In genomic region chr4:119072363-119072940, GRCm38 (mm10) we compare ENCODE assay signal across 10 mouse cellular contexts. TPM values are rescaled to one million over a fixed set of nuclear protein-coding genes. Genes with fewer than 3 reads are reported as not detected.
A peak's percentile ranks its signal among the peaks of the same experiment; 100 is the strongest.
DNase-seq lines count a peak whose midpoint lies in the region; ATAC-seq and TF ChIP-seq lines count a peak whose summit lies in the region.
"Had no signal": no experiment of that assay in that cellular context is flagged by ENCODE, and none has a peak within 500 bp of the region (broad histone marks: within the 10 kb centered on the region; RNA-seq: fewer than 3 reads in every experiment).

No protein-coding gene starts in this region.

- peak overlapping the region; percentile 66 for H3K27ac ChIP-seq in heart, embryonic 11.5 days (ENCODE audit: low read depth, low read length)
- no peak overlapping the region for H3K27ac ChIP-seq in heart, adult 2 months
- no peak overlapping the region for H3K27ac ChIP-seq in forebrain, embryonic 14.5 days (ENCODE audit: low read depth, low read length)
- peak overlapping the region; percentile 91 for H3K27ac ChIP-seq in limb, embryonic 13.5 days

- no peak for ATAC-seq in heart, embryonic 11.5 days (replicated peaks; ENCODE audit: insufficient number of reproducible peaks, low FRiP score, low TSS enrichment)
- no peak for ATAC-seq in forebrain, embryonic 14.5 days
- ATAC-seq in limb, embryonic 13.5 days (ENCODE audit: low FRiP score, low read depth): no peak; the same call in 1 of the 2 replicates

- TF ChIP-seq POLR2A in heart, adult 2 months (IDR thresholded peaks at IDR 0.05; ENCODE audit: insufficient read depth, low read depth, low read length): no peak

- no peaks in the 10 kb centered on the region for H3K9me3 ChIP-seq in heart, embryonic 11.5 days (replicated peaks; ENCODE audit: control insufficient read depth, low read length)
- H3K9me3 ChIP-seq in E14TG2a.4 (ENCODE audit: low read length): no peaks in the 10 kb centered on the region
- H3K9me3 ChIP-seq in forebrain, embryonic 14.5 days (replicated peaks; ENCODE audit: control insufficient read depth, low read length): no peaks in the 10 kb centered on the region
- H3K9me3 ChIP-seq in limb, embryonic 13.5 days: no peaks in the 10 kb centered on the region

- peak overlapping the region; percentile 53 for H3K4me2 ChIP-seq in heart, embryonic 11.5 days
- peak overlapping the region; percentile 45 for H3K4me2 ChIP-seq in forebrain, embryonic 14.5 days (ENCODE audit: low read length)
- peak overlapping the region; percentile 60 for H3K4me2 ChIP-seq in limb, embryonic 13.5 days (replicated peaks)

- no peak for TF ChIP-seq EP300 in heart, adult 2 months (IDR thresholded peaks at IDR 0.05; ENCODE audit: insufficient read depth, low read depth, low read length)

- WGBS in heart, embryonic 11.5 days (ENCODE audit: insufficient replicate concordance): 28% methylated on average over 19 of the region's 19 CpGs
- WGBS in heart, adult 2 months: 71% methylated on average over 19 of the region's 19 CpGs
- WGBS in forebrain, embryonic 14.5 days: 16% methylated on average over 19 of the region's 19 CpGs
- 22% methylated on average over 19 of the region's 19 CpGs for WGBS in limb, embryonic 13.5 days

- H3K4me3 ChIP-seq in heart, embryonic 11.5 days (ENCODE audit: low read depth, low read length): no peak overlapping the region; the same call in 1 of the 2 replicates
- H3K4me3 ChIP-seq in heart, adult 2 months: no peak overlapping the region
- peak overlapping the region; percentile 80 for H3K4me3 ChIP-seq in E14TG2a.4 (replicated peaks; ENCODE audit: low read length)
- peak overlapping the region; percentile 20; the same call in 1 of the 2 replicates for H3K4me3 ChIP-seq in forebrain, embryonic 14.5 days (ENCODE audit: low read depth, low read length)
- peak overlapping the region; percentile 21 for H3K4me3 ChIP-seq in limb, embryonic 13.5 days

- intact Hi-C loops in heart, adult 2 months (cut with DNase I): no loop called here

- H3K27me3 ChIP-seq in heart, embryonic 11.5 days (ENCODE audit: control insufficient read depth, insufficient read depth, low read length): no peaks in the 10 kb centered on the region
- no peaks in the 10 kb centered on the region for H3K27me3 ChIP-seq in heart, adult 2 months (ENCODE audit: control insufficient read depth, insufficient read depth, low read length)
- no peaks in the 10 kb centered on the region for H3K27me3 ChIP-seq in E14TG2a.4 (ENCODE audit: insufficient read depth, low read length)
- 0 out of 2 replicates have a peak, but pooled peaks cover 5% of the 10 kb centered on the region for H3K27me3 ChIP-seq in forebrain, embryonic 14.5 days (replicated peaks; ENCODE audit: control insufficient read depth, insufficient read depth, low read length)
- peaks cover 20% of the 10 kb centered on the region for H3K27me3 ChIP-seq in limb, embryonic 13.5 days

- TF ChIP-seq CTCF in heart, adult 2 months (IDR thresholded peaks at IDR 0.05): no peak
- TF ChIP-seq CTCF in E14TG2a.4 (conservative IDR thresholded peaks at IDR 0.05; ENCODE audit: low read length): no peak

- H3K79me2 ChIP-seq in heart, adult 2 months (replicated peaks; ENCODE audit: control insufficient read depth, insufficient read depth, low read length): no peaks in the 10 kb centered on the region

- no peak for DNase-seq in heart, adult 2 months
- DNase-seq in forebrain, embryonic 14.5 days (ENCODE audit: low spot score): no peak
- DNase-seq in ovary, postnatal 36 days (ENCODE audit: low spot score): no peak
- DNase-seq in adipocyte (ENCODE audit: low spot score): no peak
- no peak for DNase-seq in thymus, postnatal 14 days
- DNase-seq: cerebellum, adult 9-10 months; gastrocnemius, postnatal 25 days had no signal

- peaks cover 60% of the 10 kb centered on the region for H3K4me1 ChIP-seq in heart, embryonic 11.5 days (ENCODE audit: control insufficient read depth, insufficient read depth, low read length)
- peaks cover 3% of the 10 kb centered on the region for H3K4me1 ChIP-seq in heart, adult 2 months (ENCODE audit: control insufficient read depth, insufficient read depth, low read length)
- peaks cover 79% of the 10 kb centered on the region for H3K4me1 ChIP-seq in E14TG2a.4 (replicated peaks; ENCODE audit: low read depth, low read length)
- peaks cover 20% of the 10 kb centered on the region for H3K4me1 ChIP-seq in forebrain, embryonic 14.5 days (ENCODE audit: control insufficient read depth, insufficient read depth, low read length)
- H3K4me1 ChIP-seq in limb, embryonic 13.5 days: peaks cover 60% of the 10 kb centered on the region

- H3K9ac ChIP-seq in heart, embryonic 11.5 days (ENCODE audit: low read depth, low read length): peak overlapping the region; percentile 65
- no peak overlapping the region for H3K9ac ChIP-seq in heart, adult 2 months (ENCODE audit: low read depth, low read length)
- peak overlapping the region; percentile 48 for H3K9ac ChIP-seq in forebrain, embryonic 14.5 days (ENCODE audit: low read length)
- H3K9ac ChIP-seq in limb, embryonic 13.5 days: peak overlapping the region; percentile 50

- H3K36me3 ChIP-seq in heart, embryonic 11.5 days (ENCODE audit: control insufficient read depth, insufficient read depth, low read length): no peaks in the 10 kb centered on the region
- H3K36me3 ChIP-seq in heart, adult 2 months (ENCODE audit: control insufficient read depth, insufficient read depth, low read length): no peaks in the 10 kb centered on the region
- no peaks in the 10 kb centered on the region for H3K36me3 ChIP-seq in E14TG2a.4 (ENCODE audit: insufficient read depth, low read length)
- H3K36me3 ChIP-seq in forebrain, embryonic 14.5 days (ENCODE audit: control insufficient read depth, insufficient read depth, low read length): no peaks in the 10 kb centered on the region
- no peaks in the 10 kb centered on the region for H3K36me3 ChIP-seq in limb, embryonic 13.5 days

RNA-seq across cellular contexts. Expression of gene Slc2a1, which starts 36.1 kb away (rescaled TPM):
- polyA plus RNA-seq in heart, embryonic 11.5 days (2014; fragmentation: Nextera tagmentation; extraction: Ambion mirVana): 426 and 446 TPM in 2 replicates
- 10 to 100 TPM in 1 of 2 experiments, 1 to 10 TPM in 1; 8.9 to 18.9 TPM for total RNA-seq in heart, adult 2 months (2021)
- 16.6 and 18.1 TPM in 2 replicates for polyA plus RNA-seq in heart, adult 2 months (2012; rRNA removed)
- 85.3 and 96.7 TPM in 2 replicates for polyA plus RNA-seq in forebrain, embryonic 14.5 days (2014; fragmentation: Nextera tagmentation; extraction: Ambion mirVana)
- polyA plus RNA-seq in limb, embryonic 13.5 days (2015; fragmentation: Nextera tagmentation; extraction: Ambion mirVana): 101 and 112 TPM in 2 replicates

Comparison
In these comparisons a context has a peak if more than half of its experiments do, and no peak if none do; other contexts are left out.
1. H3K27ac ChIP-seq: peak in heart, embryonic 11.5 days (single experiment) and limb, embryonic 13.5 days (single experiment); none in heart, adult 2 months (single experiment) and forebrain, embryonic 14.5 days (single experiment).
2. H3K4me3 ChIP-seq: peak in E14TG2a.4 (single experiment), forebrain, embryonic 14.5 days (single experiment) and limb, embryonic 13.5 days (single experiment); none in heart, embryonic 11.5 days (single experiment) and heart, adult 2 months (single experiment).
3. Peak in every context shown above with its lines, with median percentiles within 50 percentile points of each other: H3K4me2 ChIP-seq.